Mouse (Mus musculus) liver, postnatal 0 days (tissue): ENCODE measurements around the gene U2surp. TPM values are rescaled to one million over a fixed set of nuclear protein-coding genes. Genes with fewer than 3 reads are reported as not detected.

Source experiments
- ATAC-seq: fragments of 200-750 bp; cut with Nextera tagmentation; 2 replicates; pipeline ENCODE4 v1.8.0; 2017; ENCODE audit warnings: mild to moderate bottlenecking, moderate library complexity
- DNase-seq: peaks from one replicate; pipeline ENCODE4 v3.0.0-alpha.2; 2016
- H3K27ac ChIP-seq: fragments of 300-500 bp; sonication (generic); 2 replicates; pipeline ENCODE4 v1.5.1; 2014; ENCODE audit warnings: antibody characterized with exemption, moderate library complexity, mild to moderate bottlenecking, low read depth
- H3K27me3 ChIP-seq: fragments of 300-500 bp; sonication (generic); 2 replicates; pipeline ENCODE4 v1.6.1; 2014; ENCODE audit warnings: low read length, control low read depth, mixed read lengths; ENCODE audit not compliant: insufficient read depth
- H3K36me3 ChIP-seq: fragments of 300-500 bp; sonication (generic); replicated peaks from 2 replicates; pipeline ENCODE4 v1.6.1; 2014; ENCODE audit warnings: mild to moderate bottlenecking, control low read depth, low read length, moderate library complexity, mixed read lengths; ENCODE audit not compliant: insufficient read depth
- H3K4me1 ChIP-seq: fragments of 300-500 bp; sonication (generic); 2 replicates; pipeline ENCODE4 v1.6.1; 2014; ENCODE audit warnings: antibody characterized with exemption, mild to moderate bottlenecking, control low read depth; ENCODE audit not compliant: insufficient read depth
- H3K4me2 ChIP-seq: fragments of 300-500 bp; sonication (generic); 2 replicates; pipeline ENCODE4 v1.6.1; 2014; ENCODE audit warnings: low read depth, mild to moderate bottlenecking, low read length, moderate library complexity, mixed read lengths
- H3K4me3 ChIP-seq: fragments of 300-500 bp; sonication (generic); 2 replicates; pipeline ENCODE4 v1.5.1; 2014; ENCODE audit warnings: low read depth, low read length
- H3K9ac ChIP-seq: fragments of 300-500 bp; sonication (generic); replicated peaks from 2 replicates; pipeline ENCODE4 v1.6.1; 2014; ENCODE audit warnings: mild to moderate bottlenecking, moderate library complexity
- H3K9me3 ChIP-seq: fragments of 300-500 bp; sonication (generic); 2 replicates; pipeline ENCODE4 v1.6.1; 2016; ENCODE audit warnings: mild to moderate bottlenecking, control low read depth, low read length, mixed read lengths
- CTCF ChIP-seq: sonication (generic); IDR thresholded peaks from 2 replicates; pipeline ENCODE4 v1.5.1; 2016; ENCODE audit warnings: antibody characterized with exemption, low read depth
- EP300 ChIP-seq: IDR thresholded peaks from 2 replicates; pipeline ENCODE4 v1.6.1; 2016; ENCODE audit warnings: antibody characterized with exemption, low read depth, mild to moderate bottlenecking
- WGBS: fragments of 180-500 bp; shearing (Covaris S2); extraction: QIAGEN DNeasy Blood & Tissue Kit; methylation state at CpG from one replicate; pipeline ENCODE4 v1.1.7; 2014; ENCODE audit not compliant: insufficient replicate concordance; 5-methylcytosine and 5-hydroxymethylcytosine counted together
- polyA plus RNA-seq: library from polyadenylated mRNA; unstranded; fragments of >200 nt; fragmentation: Nextera tagmentation; extraction: Ambion mirVana; gene quantifications from 2 replicates; pipeline ENCODE4 v1.2.1, GENCODE M21; 2015

Gene U2surp
- polyA plus RNA-seq, 1 experiment from 2014 or later = 60.9 TPM

DNA sequence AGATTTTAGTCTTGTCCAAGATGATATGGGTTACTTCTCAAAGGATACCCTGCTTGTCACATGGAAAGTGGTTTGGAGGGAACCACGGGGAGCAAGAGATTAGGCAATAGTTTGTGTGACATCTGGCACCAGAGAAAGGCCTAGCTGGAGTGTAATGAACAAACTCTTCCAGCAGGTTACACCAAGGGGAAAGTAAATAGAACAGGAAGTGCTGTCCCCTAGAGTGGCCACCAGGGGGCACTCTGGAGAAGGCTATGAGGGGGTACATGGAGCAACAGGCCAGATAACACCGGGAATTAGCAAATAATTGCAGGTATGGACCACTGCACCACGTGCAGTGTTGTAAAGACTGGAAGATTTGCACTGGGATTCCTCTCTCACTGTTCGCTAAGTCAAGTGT lies 28.7 kb upstream of the U2surp start:
- Histone ChIP-seq H3K27me3 (no peaks in the 10 kb centered on the region), H3K9me3 (no peaks in the 10 kb centered on the region), H3K4me3 (no peak overlapping the region), H3K4me2 (no peak overlapping the region), H3K36me3 (no peaks in the 10 kb centered on the region), H3K27ac (peak overlapping the region; percentile 50), H3K9ac (no peak overlapping the region), H3K4me1 (0 out of 2 replicates have a peak, but pooled peaks cover 5% of the 10 kb centered on the region)
- ATAC-seq (peak; percentile 84), DNase-seq (peak; percentile 88)
- 28% methylated on average over 4 of the region's 4 CpGs for WGBS
- TF ChIP-seq CTCF (peak; percentile 98), EP300 (peak; percentile 51; the same call in 1 of the 2 replicates)

DNA sequence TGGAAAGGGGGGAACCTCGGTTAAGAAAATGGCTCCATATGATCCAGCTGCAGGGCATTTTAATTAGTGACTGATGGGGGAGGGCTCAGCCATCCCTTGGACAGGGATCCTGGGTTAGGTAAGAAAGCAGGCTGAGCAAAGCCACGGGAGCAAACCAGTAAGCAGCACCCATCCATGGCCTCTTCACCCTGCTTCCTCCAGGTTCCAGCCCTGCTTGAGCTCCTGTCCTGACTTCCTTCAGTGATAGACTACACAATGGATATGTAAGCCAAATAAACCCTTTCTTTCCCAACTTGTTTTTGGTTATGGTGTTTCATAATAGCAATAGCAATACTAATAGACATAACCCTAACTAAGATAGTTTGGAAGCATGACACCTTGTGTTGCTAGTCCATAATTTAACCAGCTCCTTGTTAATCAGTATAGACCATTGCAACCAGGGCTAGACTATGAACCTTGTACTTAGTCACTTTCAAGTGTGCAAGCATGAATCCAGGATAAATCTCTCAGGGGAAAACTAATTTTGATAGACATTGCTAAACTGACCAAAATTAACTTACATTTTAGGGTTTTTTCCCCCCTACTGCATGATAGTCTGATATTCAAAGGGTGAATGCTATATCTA lies 27.5 kb upstream of the U2surp start:
- no peak overlapping the region for H3K9ac ChIP-seq
- ATAC-seq = no peak
- no peak overlapping the region; the same call in 1 of the 2 replicates for H3K27ac ChIP-seq
- DNase-seq = no peak
- H3K4me3 ChIP-seq = no peak overlapping the region
- H3K4me2 ChIP-seq = no peak overlapping the region
- no peaks in the 10 kb centered on the region for H3K9me3 ChIP-seq
- 57% methylated on average over 2 of the region's 2 CpGs for WGBS
- no peaks in the 10 kb centered on the region for H3K27me3 ChIP-seq
- 0 out of 2 replicates have a peak, but pooled peaks cover 5% of the 10 kb centered on the region for H3K4me1 ChIP-seq
- TF ChIP-seq CTCF (no peak), EP300 (no peak)
- H3K36me3 ChIP-seq = no peaks in the 10 kb centered on the region

GRCm38 (mm10) chr9:95533817-95534216 lies 22.0 kb upstream of the U2surp start:
- Histone ChIP-seq H3K27ac (no peak overlapping the region), H3K4me3 (no peak overlapping the region), H3K9ac (no peak overlapping the region), H3K4me2 (no peak overlapping the region), H3K27me3 (no peaks in the 10 kb centered on the region), H3K4me1 (no peaks in the 10 kb centered on the region), H3K36me3 (no peaks in the 10 kb centered on the region), H3K9me3 (no peaks in the 10 kb centered on the region)
- ATAC-seq = no peak
- no peak for DNase-seq
- WGBS = 38% methylated on average over 6 of the region's 6 CpGs
- TF ChIP-seq EP300 (no peak), CTCF (peak; percentile 63)

- H3K27me3 ChIP-seq = no peaks in the 10 kb centered on the region
- no peaks in the 10 kb centered on the region for H3K9me3 ChIP-seq
- TF ChIP-seq EP300 = no peak
- TF ChIP-seq CTCF = no peak
- DNase-seq (no peak), ATAC-seq (no peak)
- H3K36me3 ChIP-seq = no peaks in the 10 kb centered on the region
- no peak overlapping the region for H3K27ac ChIP-seq
- H3K9ac ChIP-seq = no peak overlapping the region
- no peaks in the 10 kb centered on the region for H3K4me1 ChIP-seq
- 81% methylated on average over 3 of the region's 3 CpGs for WGBS
- no peak overlapping the region for H3K4me2 ChIP-seq
- H3K4me3 ChIP-seq = no peak overlapping the region
Measured at GRCm38 (mm10) chr9:95531144-95531543, 19.3 kb upstream of the U2surp start.

DNA sequence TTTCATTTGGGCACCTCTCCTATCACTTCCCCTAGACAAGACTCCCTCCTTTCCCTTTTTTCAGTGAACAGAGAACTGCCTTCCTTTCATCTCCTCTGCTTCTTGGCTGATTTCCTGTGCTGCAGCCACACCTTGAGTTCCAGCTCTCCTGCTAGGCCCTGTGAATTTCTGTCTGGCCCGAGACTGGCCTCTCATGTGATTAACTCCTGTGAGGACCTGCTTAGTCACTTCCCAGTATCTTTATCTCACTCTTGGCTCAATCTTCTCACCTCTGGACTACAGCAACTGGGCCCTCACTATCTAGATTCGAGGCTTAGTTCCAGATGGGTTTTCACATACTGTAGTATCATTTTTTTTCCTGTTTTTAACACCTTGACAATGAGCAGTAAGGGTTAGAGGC lies 15.9 kb upstream of the U2surp start:
- Histone ChIP-seq H3K9me3 (no peaks in the 10 kb centered on the region), H3K4me3 (no peak overlapping the region), H3K27me3 (no peaks in the 10 kb centered on the region), H3K9ac (no peak overlapping the region), H3K4me2 (no peak overlapping the region), H3K36me3 (no peaks in the 10 kb centered on the region), H3K27ac (no peak overlapping the region), H3K4me1 (no peaks in the 10 kb centered on the region)
- no peak for DNase-seq
- 37% methylated on average over 2 of the region's 2 CpGs for WGBS
- ATAC-seq = no peak
- TF ChIP-seq CTCF = no peak
- no peak for TF ChIP-seq EP300

DNA sequence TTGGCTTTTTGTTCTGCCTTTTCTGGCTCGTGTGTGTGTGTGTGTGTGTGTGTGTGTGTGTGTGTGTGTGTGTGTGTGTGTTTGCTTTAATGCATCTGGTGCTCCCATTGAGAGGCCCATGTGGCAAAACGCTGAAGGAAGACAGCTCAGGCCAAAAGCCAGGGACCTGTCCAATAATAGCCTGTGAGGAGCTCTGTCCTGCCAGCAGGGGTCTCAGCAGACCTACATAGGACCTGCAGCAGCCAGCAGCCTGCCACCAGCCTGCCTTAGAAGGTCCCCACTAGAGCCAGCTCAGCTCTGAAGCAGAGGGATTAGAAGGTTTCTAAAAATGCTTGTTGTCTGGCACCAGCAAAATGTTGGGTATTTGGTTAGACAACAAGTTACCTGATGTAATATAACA lies 14.2 kb upstream of the U2surp start:
- no peak overlapping the region for H3K4me3 ChIP-seq
- H3K9me3 ChIP-seq = no peaks in the 10 kb centered on the region
- DNase-seq (peak; percentile 41), ATAC-seq (peak; percentile 55; the same call in 1 of the 2 replicates)
- H3K27ac ChIP-seq = no peak overlapping the region
- no peaks in the 10 kb centered on the region for H3K27me3 ChIP-seq
- 8% methylated on average over 2 of the region's 2 CpGs for WGBS
- no peaks in the 10 kb centered on the region for H3K36me3 ChIP-seq
- TF ChIP-seq CTCF (peak; percentile 67), EP300 (no peak)
- no peaks in the 10 kb centered on the region for H3K4me1 ChIP-seq
- H3K4me2 ChIP-seq = no peak overlapping the region
- no peak overlapping the region for H3K9ac ChIP-seq
